Comparison of ENCODE assay signal across 9 mouse cellular contexts in the genomic region with DNA sequence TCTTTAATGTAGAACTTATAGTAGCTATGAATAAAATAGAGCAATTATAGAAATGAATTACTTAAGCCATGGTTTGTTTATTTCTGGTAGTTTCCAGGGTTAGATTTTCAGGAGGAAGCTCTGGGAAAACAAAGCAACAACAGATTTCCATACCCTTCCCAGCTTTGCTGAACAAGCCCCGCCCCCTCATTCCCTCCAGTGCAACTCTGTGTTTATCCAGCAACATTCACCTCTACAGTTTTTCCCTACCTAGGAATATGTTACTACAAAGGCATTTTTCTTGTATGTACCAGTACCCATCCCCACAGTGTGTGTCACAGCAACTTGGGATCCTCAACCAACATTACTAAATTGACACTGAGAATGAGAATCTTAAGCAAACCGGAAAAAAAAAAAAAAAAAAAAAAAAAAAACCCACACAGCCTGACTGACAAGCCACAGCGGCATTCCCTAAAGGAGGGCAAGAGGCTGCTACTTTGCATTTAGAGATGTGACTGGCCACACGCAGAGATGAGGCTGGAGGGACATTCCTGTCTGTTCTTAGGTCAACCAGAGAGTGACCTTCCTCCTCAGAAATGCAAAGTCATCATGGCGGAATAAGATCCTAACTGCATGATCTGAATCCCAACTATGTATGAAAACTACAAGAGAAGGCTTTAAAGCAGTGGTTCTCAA.
A peak's percentile ranks its signal among the peaks of the same experiment; 100 is the strongest.
DNase-seq lines count a peak whose midpoint lies in the region; ATAC-seq and TF ChIP-seq lines count a peak whose summit lies in the region.
"Had no signal": no experiment of that assay in that cellular context is flagged by ENCODE, and none has a peak within 500 bp of the region (broad histone marks: within the 10 kb centered on the region; RNA-seq: fewer than 3 reads in every experiment).

No protein-coding gene starts in this region.

- no peak overlapping the region; the same call in 1 of the 2 replicates for H3K4me2 ChIP-seq in lung, embryonic 14.5 days
- peak overlapping the region; percentile 46 for H3K4me2 ChIP-seq in hindbrain, embryonic 15.5 days
- H3K4me2 ChIP-seq in neural tube, embryonic 15.5 days: peak overlapping the region; percentile 46

- no peak overlapping the region for H3K9ac ChIP-seq in lung, embryonic 14.5 days
- H3K9ac ChIP-seq in hindbrain, embryonic 15.5 days: no peak overlapping the region
- no peak overlapping the region for H3K9ac ChIP-seq in neural tube, embryonic 15.5 days (replicated peaks)

- ATAC-seq in lung, embryonic 14.5 days (ENCODE audit: insufficient read depth): no peak
- ATAC-seq in hindbrain, embryonic 15.5 days (ENCODE audit: low FRiP score, low read depth): peak; percentile 52; the same call in 1 of the 2 replicates
- ATAC-seq in neural tube, embryonic 15.5 days (ENCODE audit: low FRiP score): peak; percentile 61
- ATAC-seq in CD4-positive, CD25-positive, alpha-beta regulatory T cell, adult 4 months: no peak

- H3K36me3 ChIP-seq in lung, embryonic 14.5 days (ENCODE audit: insufficient read depth): no peaks in the 10 kb centered on the region
- no peaks in the 10 kb centered on the region for H3K36me3 ChIP-seq in hindbrain, embryonic 15.5 days
- no peaks in the 10 kb centered on the region for H3K36me3 ChIP-seq in neural tube, embryonic 15.5 days

- peak overlapping the region; percentile 78 for H3K27ac ChIP-seq in lung, embryonic 14.5 days (ENCODE audit: low read depth)
- H3K27ac ChIP-seq in hindbrain, embryonic 15.5 days (replicated peaks): peak overlapping the region; percentile 72
- H3K27ac ChIP-seq in neural tube, embryonic 15.5 days (replicated peaks): no peak overlapping the region; the same call in 1 of the 2 replicates

- 25% methylated on average over 5 of the region's 5 CpGs for WGBS in lung, embryonic 14.5 days
- 8% methylated on average over 5 of the region's 5 CpGs for WGBS in hindbrain, embryonic 15.5 days
- WGBS in neural tube, embryonic 15.5 days: 17% methylated on average over 5 of the region's 5 CpGs

- H3K9me3 ChIP-seq in lung, embryonic 14.5 days (ENCODE audit: low read depth, low read length): no peaks in the 10 kb centered on the region
- H3K9me3 ChIP-seq in hindbrain, embryonic 15.5 days: no peaks in the 10 kb centered on the region
- no peaks in the 10 kb centered on the region for H3K9me3 ChIP-seq in neural tube, embryonic 15.5 days (replicated peaks)

- H3K4me3 ChIP-seq in lung, embryonic 14.5 days (ENCODE audit: low read depth, low read length): no peak overlapping the region
- no peak overlapping the region for H3K4me3 ChIP-seq in hindbrain, embryonic 15.5 days
- no peak overlapping the region for H3K4me3 ChIP-seq in neural tube, embryonic 15.5 days (replicated peaks)

- no peak for TF ChIP-seq CTCF in lung, embryonic 14.5 days (IDR thresholded peaks at IDR 0.05; ENCODE audit: low read depth)

- H3K27me3 ChIP-seq in lung, embryonic 14.5 days (ENCODE audit: insufficient read depth, low read length): no peaks in the 10 kb centered on the region
- H3K27me3 ChIP-seq in hindbrain, embryonic 15.5 days: no peaks in the 10 kb centered on the region
- no peaks in the 10 kb centered on the region for H3K27me3 ChIP-seq in neural tube, embryonic 15.5 days (replicated peaks)

- peak; percentile 38 for DNase-seq in lung, embryonic 14.5 days
- DNase-seq in lung, adult 18-20 months: no peak
- DNase-seq in embryo, embryonic 11 days: peak; percentile 61
- no peak for DNase-seq in thymus, postnatal 25 days
- no peak for DNase-seq in kidney, adult 18-20 months
- DNase-seq: thymus, postnatal 36 days had no signal

- peaks cover 6% of the 10 kb centered on the region; the same call in 1 of the 2 replicates for H3K4me1 ChIP-seq in lung, embryonic 14.5 days (ENCODE audit: insufficient read depth)
- peaks cover 14% of the 10 kb centered on the region for H3K4me1 ChIP-seq in hindbrain, embryonic 15.5 days (replicated peaks)
- peaks cover 25% of the 10 kb centered on the region for H3K4me1 ChIP-seq in neural tube, embryonic 15.5 days

Comparison
In these comparisons a context has a peak if more than half of its experiments do, and no peak if none do; other contexts are left out.
1. DNase-seq: peak in lung, embryonic 14.5 days (single experiment) and embryo, embryonic 11 days (single experiment); none in lung, adult 18-20 months (0 of 2), thymus, postnatal 25 days (single experiment) and kidney, adult 18-20 months (single experiment).
2. ATAC-seq: peak in hindbrain, embryonic 15.5 days (single experiment) and neural tube, embryonic 15.5 days (single experiment); none in lung, embryonic 14.5 days (single experiment) and CD4-positive, CD25-positive, alpha-beta regulatory T cell, adult 4 months (single experiment).